In genomic region chr8:95633262-95634062, GRCm38 (mm10) we compare ENCODE assay signal across 8 mouse cellular contexts. TPM values are rescaled to one million over a fixed set of nuclear protein-coding genes. Genes with fewer than 3 reads are reported as not detected.
DNase-seq lines count a peak whose midpoint lies in the region; TF ChIP-seq lines count a peak whose summit lies in the region.

Gene Gins3, plus strand, starts transcription at chr8:95633453.

- peak within 1 kb of the TSS; percentile 39 for H3K27ac ChIP-seq in gastrocnemius, adult 2 months

- intact Hi-C loops in gastrocnemius, adult 2 months (cut with DNase I), result loop anchor here (5.0 to 10.0 kb wide), 2 partner anchors 174 to 299 kb away; partner anchors contain the start of genes Cnot1, Usb1 and Zfp319

- no peak for TF ChIP-seq CTCF in gastrocnemius, adult 2 months (IDR thresholded peaks at IDR 0.05)

- H3K4me3 ChIP-seq in gastrocnemius, adult 2 months, result peak within 1 kb of the TSS; percentile 98
- peak within 1 kb of the TSS; percentile 96 for H3K4me3 ChIP-seq in megakaryocyte, embryonic 14.5 days (replicated peaks)

- H3K36me3 ChIP-seq in megakaryocyte, embryonic 14.5 days (replicated peaks; ENCODE audit: low read length), result peaks cover 11% of the 10 kb centered on the region

- DNase-seq in WW6 (ENCODE audit: low read depth, low spot score), result peak; percentile 88
- peak; percentile 82 to 89 for DNase-seq in cerebellum, postnatal 4 days (ENCODE audit: low spot score in 2 of 2)
- DNase-seq in gastrocnemius, adult 2 months, result peak; percentile 95
- peak; percentile 78 for DNase-seq in hindlimb bud, embryonic 11.5 days (ENCODE audit: extremely low spot score, low read depth, low spot score)
- DNase-seq in left cerebral cortex, adult 8-10 months (ENCODE audit: low spot score in 2 of 2), result peak; percentile 86 to 91
- DNase-seq in right cerebral cortex, postnatal 10 days (ENCODE audit: low spot score in 2 of 2), result peak; percentile 93
- DNase-seq in urinary bladder, postnatal 25 days (ENCODE audit: low spot score), result peak; percentile 91

- peaks cover 18% of the 10 kb centered on the region for H3K4me1 ChIP-seq in megakaryocyte, embryonic 14.5 days

- H3K27me3 ChIP-seq in megakaryocyte, embryonic 14.5 days (replicated peaks), result no peaks in the 10 kb centered on the region

- peaks cover 5% of the 10 kb centered on the region; the same call in 1 of the 2 replicates for H3K9me3 ChIP-seq in megakaryocyte, embryonic 14.5 days

RNA-seq across cellular contexts. Expression of gene Gins3, which starts in this region (rescaled TPM):
- total RNA-seq in gastrocnemius, adult 2 months (2021), result under 1 TPM; 0.41 to 0.64 TPM
- total RNA-seq in left cerebral cortex, adult 8-10 months (2022), result 1 to 10 TPM; 2.0 to 3.0 (median 2.7) TPM
- polyA plus RNA-seq in megakaryocyte, embryonic 14.5 days (2012; ENCODE audit: insufficient read depth, low replicate concordance), result 0.44 and 4.1 TPM in 2 replicates

Comparison
In these comparisons a context has a peak if more than half of its experiments do, and no peak if none do; other contexts are left out.
1. Peak in every context shown above with its lines: DNase-seq, H3K4me3 ChIP-seq and H3K27ac ChIP-seq.
2. Peak in DNase-seq, H3K4me3 ChIP-seq and H3K27ac ChIP-seq in gastrocnemius, adult 2 months; RNA of the gene not detected or under 1 TPM.